Mouse (Mus musculus): ENCODE measurements at regions not wholly inside any gene's neighbourhood (a gene's known extent, or its start where the extent isn't known, plus 50 kb on each side); places are given as distances from the start of the nearest gene placed in this dataset.

DNA sequence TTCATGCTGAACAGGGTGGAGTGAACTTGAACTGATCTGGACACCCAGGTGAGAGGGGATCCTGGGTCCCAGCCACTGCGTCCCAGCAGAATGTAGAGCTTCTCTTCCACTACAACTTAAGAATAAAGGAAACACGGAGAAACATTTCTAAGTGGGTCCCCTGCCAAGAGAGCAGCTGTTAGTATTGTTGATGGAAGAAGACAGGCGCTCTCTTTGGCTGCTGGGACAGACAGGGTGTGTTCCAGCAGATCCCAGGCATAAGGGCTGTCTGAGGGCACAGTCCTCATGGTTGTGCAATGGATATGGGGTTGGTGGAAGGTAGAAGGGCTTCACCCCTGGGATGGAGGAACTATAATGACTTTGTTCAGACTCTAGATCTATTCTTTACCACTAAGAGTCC, 65.5 kb upstream of the Gm11983 start:
- TF ChIP-seq GATA1 (IDR thresholded peaks at IDR 0.05; ENCODE audit: borderline replicate concordance, low read length) (no peak), FLI1 (IDR thresholded peaks at IDR 0.05; ENCODE audit: low read length) (no peak)

All from megakaryocyte, embryonic 14.5 days (primary cell).